In the genomic region with DNA sequence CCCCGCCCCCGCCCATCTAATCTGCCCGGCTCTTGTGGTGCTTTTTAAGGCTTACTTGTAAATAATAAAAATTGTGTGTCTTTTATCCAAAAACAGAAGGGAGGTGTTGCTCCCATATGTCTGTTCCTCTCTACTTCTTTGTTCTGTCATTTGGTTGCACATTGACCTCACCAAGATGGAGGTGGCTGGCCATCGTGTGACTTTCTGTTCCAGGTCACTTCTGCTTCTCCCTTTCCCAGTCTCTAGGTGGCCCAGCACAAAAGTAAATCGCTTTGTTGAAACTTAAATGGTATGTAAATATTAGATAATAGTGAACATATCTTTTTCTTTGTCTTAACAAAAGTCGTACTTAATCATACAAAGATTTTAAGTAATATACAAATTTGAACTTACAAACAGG, we compare ENCODE assay signal across 8 mouse cellular contexts. TPM values are rescaled to one million over a fixed set of nuclear protein-coding genes. Genes with fewer than 3 reads are reported as not detected.
DNase-seq lines count a peak whose midpoint lies in the region; ATAC-seq and TF ChIP-seq lines count a peak whose summit lies in the region.

No protein-coding gene starts in this region.

- H3K9ac ChIP-seq in lung, embryonic 14.5 days: no peak overlapping the region
- 0 out of 2 replicates have a peak overlapping the region, but pooled peaks have one; percentile 49 for H3K9ac ChIP-seq in heart, postnatal 0 days (replicated peaks; ENCODE audit: low read depth, low read length)

- peak; percentile 38 for DNase-seq in lung, embryonic 14.5 days
- no peak for DNase-seq in lung, postnatal 36 days
- DNase-seq in heart, postnatal 0 days (ENCODE audit: low spot score): no peak
- DNase-seq in mesoderm, embryonic 11.5 days (ENCODE audit: low read depth, low spot score): peak; percentile 6
- no peak for DNase-seq in ovary, postnatal 36 days (ENCODE audit: low spot score)
- DNase-seq in spleen, postnatal 4 days (ENCODE audit: low spot score in 2 of 2): no peak
- no peak for DNase-seq in adrenal gland, postnatal 10 days

- peaks cover 25% of the 10 kb centered on the region for H3K9me3 ChIP-seq in lung, embryonic 14.5 days (ENCODE audit: low read depth, low read length)
- H3K9me3 ChIP-seq in heart, postnatal 0 days (replicated peaks; ENCODE audit: control insufficient read depth, low read length): peaks cover 24% of the 10 kb centered on the region

- H3K36me3 ChIP-seq in lung, embryonic 14.5 days (ENCODE audit: insufficient read depth): 0 out of 2 replicates have a peak, but pooled peaks cover 4% of the 10 kb centered on the region
- 0 out of 2 replicates have a peak, but pooled peaks cover 3% of the 10 kb centered on the region for H3K36me3 ChIP-seq in heart, postnatal 0 days (replicated peaks; ENCODE audit: control insufficient read depth, insufficient read depth, low read length)

- H3K4me3 ChIP-seq in lung, embryonic 14.5 days (ENCODE audit: low read depth, low read length): peak overlapping the region; percentile 59
- peak overlapping the region; percentile 82 for H3K4me3 ChIP-seq in brown adipose tissue, adult 24 weeks (ENCODE audit: insufficient read depth, low read depth, low read length)
- peak overlapping the region; percentile 71 for H3K4me3 ChIP-seq in heart, postnatal 0 days (ENCODE audit: low read depth, low read length)

- no peak for ATAC-seq in lung, embryonic 14.5 days (ENCODE audit: insufficient read depth)
- ATAC-seq in heart, postnatal 0 days (ENCODE audit: insufficient read depth, low read depth): no peak

- WGBS in lung, embryonic 14.5 days: 24% methylated on average over 6 of the region's 6 CpGs
- 23% methylated on average over 6 of the region's 6 CpGs for WGBS in heart, postnatal 0 days

- H3K27ac ChIP-seq in lung, embryonic 14.5 days (ENCODE audit: low read depth): peak overlapping the region; percentile 94
- H3K27ac ChIP-seq in brown adipose tissue, adult 24 weeks (replicated peaks; ENCODE audit: low read depth, low read length): no peak overlapping the region
- H3K27ac ChIP-seq in heart, postnatal 0 days (ENCODE audit: low read depth): peak overlapping the region; percentile 93; the same call in 1 of the 2 replicates

- no peak for TF ChIP-seq CTCF in lung, embryonic 14.5 days (IDR thresholded peaks at IDR 0.05; ENCODE audit: low read depth)
- TF ChIP-seq CTCF in heart, postnatal 0 days (IDR thresholded peaks at IDR 0.05; ENCODE audit: low read depth): no peak

- H3K4me1 ChIP-seq in lung, embryonic 14.5 days (ENCODE audit: insufficient read depth): no peaks in the 10 kb centered on the region
- no peaks in the 10 kb centered on the region for H3K4me1 ChIP-seq in brown adipose tissue, adult 24 weeks (ENCODE audit: control insufficient read depth, insufficient read depth, insufficient read length, low read length)
- H3K4me1 ChIP-seq in heart, postnatal 0 days (ENCODE audit: control insufficient read depth, insufficient read depth): no peaks in the 10 kb centered on the region

- TF ChIP-seq EP300 in heart, postnatal 0 days (IDR thresholded peaks at IDR 0.05; ENCODE audit: low read depth): no peak

- H3K27me3 ChIP-seq in lung, embryonic 14.5 days (ENCODE audit: insufficient read depth, low read length): no peaks in the 10 kb centered on the region
- no peaks in the 10 kb centered on the region for H3K27me3 ChIP-seq in heart, postnatal 0 days (ENCODE audit: control insufficient read depth, insufficient read depth, low read length)

- peak overlapping the region; percentile 58 for H3K4me2 ChIP-seq in lung, embryonic 14.5 days
- peak overlapping the region; percentile 70 for H3K4me2 ChIP-seq in heart, postnatal 0 days (ENCODE audit: low read depth, low read length)

RNA-seq across cellular contexts. Expression of gene Crlf2, which starts 0.4 kb away (rescaled TPM):
- polyA plus RNA-seq in lung, embryonic 14.5 days (2014; fragmentation: Nextera tagmentation; extraction: Ambion mirVana): 10.7 and 10.9 TPM in 2 replicates
- polyA plus RNA-seq in brown adipose tissue, adult 24 weeks (2012; ENCODE audit: insufficient read depth, insufficient read length, missing spikeins): 3.1 and 3.4 TPM in 2 replicates
- total RNA-seq in heart, postnatal 0 days (2014; rRNA removed; ENCODE audit: low replicate concordance): 10.4 and 13.2 TPM in 2 replicates
- 10.6 and 11.5 TPM in 2 replicates for polyA plus RNA-seq in heart, postnatal 0 days (2015; fragmentation: Nextera tagmentation; extraction: Ambion mirVana)
- 10 to 100 TPM; 23.1 to 25.9 TPM for total RNA-seq in adrenal gland, postnatal 10 days (2021)

Comparison
In these comparisons a context has a peak if more than half of its experiments do, and no peak if none do; other contexts are left out.
1. DNase-seq: peak in lung, embryonic 14.5 days (single experiment) and mesoderm, embryonic 11.5 days (single experiment); none in lung, postnatal 36 days (single experiment), heart, postnatal 0 days (single experiment), ovary, postnatal 36 days (single experiment), spleen, postnatal 4 days (0 of 2) and adrenal gland, postnatal 10 days (single experiment).
2. Peak in every context shown above with its lines, with median percentiles within 50 percentile points of each other: H3K4me3 ChIP-seq.